Mouse (Mus musculus): ENCODE results near the gene Smarcal1. TPM values are rescaled to one million over a fixed set of nuclear protein-coding genes. Genes with fewer than 3 reads are reported as not detected.

Smarcal1 gene
- polyA plus RNA-seq, 1 experiment from 2014 or later = 27.2 TPM

GRCm38 (mm10) chr1:72612172-72612571 lies 29.1 kb downstream of the Smarcal1 start:
- Histone ChIP-seq H3K9ac (no peak overlapping the region), H3K4me3 (replicated peaks; ENCODE audit: low read length) (no peak overlapping the region), H3K9me3 (ENCODE audit: control insufficient read depth, low read length) (no peaks in the 10 kb centered on the region), H3K4me2 (replicated peaks) (no peak overlapping the region), H3K36me3 (replicated peaks; ENCODE audit: control insufficient read depth, insufficient read depth) (peaks cover 91% of the 10 kb centered on the region), H3K27me3 (ENCODE audit: control insufficient read depth, insufficient read depth, low read length) (no peaks in the 10 kb centered on the region), H3K27ac (no peak overlapping the region), H3K4me1 (replicated peaks; ENCODE audit: control insufficient read depth, insufficient read depth, low read length) (peaks cover 9% of the 10 kb centered on the region; the same call in 1 of the 2 replicates)
- WGBS = 89% methylated on average over 6 of the region's 6 CpGs
- ATAC-seq (ENCODE audit: low FRiP score) (no peak), DNase-seq (ENCODE audit: low spot score) (no peak)

DNA sequence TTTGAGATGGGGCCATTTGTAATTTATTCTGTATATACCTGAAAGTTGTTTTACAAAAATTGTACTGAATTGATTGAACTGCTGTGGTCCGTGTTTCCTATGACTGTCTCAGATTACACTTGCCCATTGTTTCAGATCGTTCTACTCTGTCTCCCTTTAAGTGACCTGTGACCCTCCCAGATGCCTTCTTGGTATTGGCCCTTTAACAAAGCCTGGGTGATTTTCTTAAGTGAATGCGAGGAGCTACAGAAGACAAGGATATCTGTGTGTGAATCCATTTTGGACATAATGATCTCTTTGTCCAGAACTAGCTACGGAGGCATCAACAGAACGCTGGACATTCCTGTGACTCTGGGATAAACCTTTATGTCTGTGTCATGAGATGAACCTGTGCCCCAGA lies 52.2 kb downstream of the Smarcal1 start:
- ATAC-seq (ENCODE audit: low FRiP score) (no peak), DNase-seq (ENCODE audit: low spot score) (no peak)
- Histone ChIP-seq H3K9me3 (ENCODE audit: control insufficient read depth, low read length) (no peaks in the 10 kb centered on the region), H3K27me3 (ENCODE audit: control insufficient read depth, insufficient read depth, low read length) (no peaks in the 10 kb centered on the region), H3K9ac (no peak overlapping the region), H3K4me1 (replicated peaks; ENCODE audit: control insufficient read depth, insufficient read depth, low read length) (no peaks in the 10 kb centered on the region), H3K4me2 (replicated peaks) (no peak overlapping the region), H3K4me3 (replicated peaks; ENCODE audit: low read length) (no peak overlapping the region), H3K27ac (no peak overlapping the region), H3K36me3 (replicated peaks; ENCODE audit: control insufficient read depth, insufficient read depth) (peaks cover 34% of the 10 kb centered on the region)
- WGBS = 11% methylated on average over 5 of the region's 5 CpGs

GRCm38 (mm10) chr1:72640658-72641410 lies 57.8 kb downstream of the Smarcal1 start:
- Histone ChIP-seq H3K4me2 (replicated peaks) (peak overlapping the region; percentile 53), H3K27me3 (ENCODE audit: control insufficient read depth, insufficient read depth, low read length) (no peaks in the 10 kb centered on the region), H3K4me1 (replicated peaks; ENCODE audit: control insufficient read depth, insufficient read depth, low read length) (0 out of 2 replicates have a peak, but pooled peaks cover 4% of the 10 kb centered on the region), H3K9ac (0 out of 2 replicates have a peak overlapping the region, but pooled peaks have one; percentile 21), H3K9me3 (ENCODE audit: control insufficient read depth, low read length) (no peaks in the 10 kb centered on the region), H3K4me3 (replicated peaks; ENCODE audit: low read length) (peak overlapping the region; percentile 25), H3K36me3 (replicated peaks; ENCODE audit: control insufficient read depth, insufficient read depth) (no peaks in the 10 kb centered on the region), H3K27ac (peak overlapping the region; percentile 49)
- peak; percentile 90 for DNase-seq (ENCODE audit: low spot score)
- WGBS = 43% methylated on average over 49 of the region's 49 CpGs
- ATAC-seq (ENCODE audit: low FRiP score) = peak; percentile 83

DNA sequence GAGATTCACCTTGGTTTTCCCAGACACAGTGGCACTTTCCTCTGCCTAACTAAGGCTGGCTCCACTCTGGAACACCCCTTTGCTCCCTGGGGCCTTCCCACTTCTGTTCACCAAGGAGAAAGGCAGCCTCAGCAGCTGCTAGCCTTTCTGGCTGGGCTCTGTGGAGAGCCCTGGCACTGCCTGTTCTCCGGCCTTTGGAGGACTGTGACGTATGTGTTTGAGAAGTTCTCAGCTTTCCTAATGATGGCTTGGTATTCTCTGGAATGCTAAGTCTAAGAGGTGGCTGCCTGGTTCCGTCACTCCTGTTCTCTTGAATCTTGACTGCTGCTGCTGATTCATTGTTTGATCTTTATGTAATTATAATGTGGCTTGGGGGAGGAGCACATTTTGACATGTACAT lies 90.0 kb downstream of the Smarcal1 start:
- H3K9me3 ChIP-seq (ENCODE audit: control insufficient read depth, low read length) = no peaks in the 10 kb centered on the region
- H3K4me1 ChIP-seq (replicated peaks; ENCODE audit: control insufficient read depth, insufficient read depth, low read length) = no peaks in the 10 kb centered on the region
- H3K9ac ChIP-seq = no peak overlapping the region
- DNase-seq (ENCODE audit: low spot score) (no peak), ATAC-seq (ENCODE audit: low FRiP score) (no peak)
- 39% methylated on average over 3 of the region's 3 CpGs for WGBS
- H3K36me3 ChIP-seq (replicated peaks; ENCODE audit: control insufficient read depth, insufficient read depth) = no peaks in the 10 kb centered on the region
- H3K4me2 ChIP-seq (replicated peaks) = no peak overlapping the region
- H3K27me3 ChIP-seq (ENCODE audit: control insufficient read depth, insufficient read depth, low read length) = no peaks in the 10 kb centered on the region
- no peak overlapping the region for H3K27ac ChIP-seq
- H3K4me3 ChIP-seq (replicated peaks; ENCODE audit: low read length) = no peak overlapping the region

Other genes starting within 250 kb of the Smarcal1 start
- gene March4, start 46.3 kb upstream of the Smarcal1 start, polyA plus RNA-seq (2014; fragmentation: Nextera tagmentation; extraction: Ambion mirVana) = 10.2 and 11.1 TPM in 2 replicates
- gene Ankar, start 117.3 kb downstream of the Smarcal1 start, polyA plus RNA-seq (2014; fragmentation: Nextera tagmentation; extraction: Ambion mirVana) = not detected in 2 replicates
- 1,010 and 1,289 TPM in 2 replicates for gene Rpl37a, start 128.0 kb downstream of the Smarcal1 start, polyA plus RNA-seq (2014; fragmentation: Nextera tagmentation; extraction: Ambion mirVana)
- gene Igfbp2, start 241.3 kb downstream of the Smarcal1 start, polyA plus RNA-seq (2014; fragmentation: Nextera tagmentation; extraction: Ambion mirVana) = 443 and 473 TPM in 2 replicates

Measured in hindbrain, embryonic 14.5 days (tissue).